Mouse (Mus musculus): ENCODE data around the gene Mllt6. TPM values are rescaled to one million over a fixed set of nuclear protein-coding genes. Genes with fewer than 3 reads are reported as not detected.
"Not testable (repeated sequence)": the region's sequence is repeated elsewhere in the genome, so short reads cannot be mapped to it uniquely, and the experiment has no call there.

Mllt6 gene
- total and polyA plus RNA-seq, 3 experiments = 37.9 to 72.5 (median 67.1) TPM

GRCm38 (mm10) chr11:97654210-97654609 is 9.0 kb upstream of the Mllt6 start:
- no peaks in the 10 kb centered on the region for H3K79me2 ChIP-seq (replicated peaks; ENCODE audit: control insufficient read depth, insufficient read depth, low read length)
- 84% methylated on average over 2 of the region's 2 CpGs for WGBS
- no peak for DNase-seq
- intact Hi-C loops (cut with DNase I) = no loop called here
- H3K4me1 ChIP-seq (ENCODE audit: control insufficient read depth, insufficient read depth, low read length) = 0 out of 2 replicates have a peak, but pooled peaks cover 2% of the 10 kb centered on the region
- H3K9ac ChIP-seq (ENCODE audit: low read depth, low read length) = no peak overlapping the region
- no peak overlapping the region for H3K27ac ChIP-seq
- no peak overlapping the region for H3K4me3 ChIP-seq
- H3K36me3 ChIP-seq (ENCODE audit: control insufficient read depth, insufficient read depth, low read length) = no peaks in the 10 kb centered on the region
- no peaks in the 10 kb centered on the region for H3K27me3 ChIP-seq (ENCODE audit: control insufficient read depth, insufficient read depth, low read length)
- TF ChIP-seq EP300 (IDR thresholded peaks at IDR 0.05; ENCODE audit: insufficient read depth, low read depth, low read length) = no peak
- no peak for TF ChIP-seq POLR2A (IDR thresholded peaks at IDR 0.05; ENCODE audit: insufficient read depth, low read depth, low read length)
- TF ChIP-seq CTCF (IDR thresholded peaks at IDR 0.05) = no peak

- 85% methylated on average over 14 of the region's 14 CpGs for WGBS
- TF ChIP-seq EP300 (IDR thresholded peaks at IDR 0.05; ENCODE audit: insufficient read depth, low read depth, low read length) (no peak), CTCF (IDR thresholded peaks at IDR 0.05) (no peak), POLR2A (IDR thresholded peaks at IDR 0.05; ENCODE audit: insufficient read depth, low read depth, low read length) (no peak)
- Histone ChIP-seq H3K9ac (ENCODE audit: low read depth, low read length) (no peak overlapping the region), H3K27ac (no peak overlapping the region), H3K79me2 (replicated peaks; ENCODE audit: control insufficient read depth, insufficient read depth, low read length) (no peaks in the 10 kb centered on the region), H3K27me3 (ENCODE audit: control insufficient read depth, insufficient read depth, low read length) (no peaks in the 10 kb centered on the region), H3K4me1 (ENCODE audit: control insufficient read depth, insufficient read depth, low read length) (peaks cover 7% of the 10 kb centered on the region), H3K4me3 (no peak overlapping the region), H3K36me3 (ENCODE audit: control insufficient read depth, insufficient read depth, low read length) (no peaks in the 10 kb centered on the region)
- DNase-seq = no peak
- intact Hi-C loops (cut with DNase I) = no loop called here
Observed at GRCm38 (mm10) chr11:97656269-97656971, 6.8 kb upstream of the Mllt6 start.

GRCm38 (mm10) chr11:97657184-97657945 is 5.8 kb upstream of the Mllt6 start:
- H3K36me3 ChIP-seq (ENCODE audit: control insufficient read depth, insufficient read depth, low read length) = no peaks in the 10 kb centered on the region
- H3K4me3 ChIP-seq = no peak overlapping the region
- no peaks in the 10 kb centered on the region for H3K79me2 ChIP-seq (replicated peaks; ENCODE audit: control insufficient read depth, insufficient read depth, low read length)
- H3K27ac ChIP-seq = no peak overlapping the region
- no peak for DNase-seq
- 49% methylated on average over 5 of the region's 6 CpGs for WGBS
- peaks cover 10% of the 10 kb centered on the region for H3K4me1 ChIP-seq (ENCODE audit: control insufficient read depth, insufficient read depth, low read length)
- TF ChIP-seq POLR2A (IDR thresholded peaks at IDR 0.05; ENCODE audit: insufficient read depth, low read depth, low read length) = no peak
- TF ChIP-seq CTCF (IDR thresholded peaks at IDR 0.05) = no peak
- no peak for TF ChIP-seq EP300 (IDR thresholded peaks at IDR 0.05; ENCODE audit: insufficient read depth, low read depth, low read length)
- intact Hi-C loops (cut with DNase I) = no loop called here
- H3K27me3 ChIP-seq (ENCODE audit: control insufficient read depth, insufficient read depth, low read length) = no peaks in the 10 kb centered on the region
- H3K9ac ChIP-seq (ENCODE audit: low read depth, low read length) = no peak overlapping the region

- not testable (repeated sequence) for H3K4me3 ChIP-seq
Observed at GRCm38 (mm10) chr11:97657967-97658366, 5.2 kb upstream of the Mllt6 start.

GRCm38 (mm10) chr11:97658751-97659266 is 4.4 kb upstream of the Mllt6 start:
- Histone ChIP-seq H3K27ac (no peak overlapping the region; the same call in 1 of the 2 replicates), H3K9ac (ENCODE audit: low read depth, low read length) (peak overlapping the region; percentile 98; the same call in 1 of the 2 replicates), H3K4me1 (ENCODE audit: control insufficient read depth, insufficient read depth, low read length) (peaks cover 10% of the 10 kb centered on the region), H3K79me2 (replicated peaks; ENCODE audit: control insufficient read depth, insufficient read depth, low read length) (no peaks in the 10 kb centered on the region), H3K4me3 (peak overlapping the region; percentile 74; the same call in 1 of the 2 replicates), H3K36me3 (ENCODE audit: control insufficient read depth, insufficient read depth, low read length) (no peaks in the 10 kb centered on the region), H3K27me3 (ENCODE audit: control insufficient read depth, insufficient read depth, low read length) (no peaks in the 10 kb centered on the region)
- intact Hi-C loops (cut with DNase I) = no loop called here
- TF ChIP-seq CTCF (IDR thresholded peaks at IDR 0.05) (no peak), POLR2A (IDR thresholded peaks at IDR 0.05; ENCODE audit: insufficient read depth, low read depth, low read length) (no peak), EP300 (IDR thresholded peaks at IDR 0.05; ENCODE audit: insufficient read depth, low read depth, low read length) (no peak)
- WGBS = 50% methylated on average over 11 of the region's 11 CpGs
- DNase-seq = no peak

More at GRCm38 (mm10) chr11:97657967-97658366, 5.2 kb upstream of the Mllt6 start:
- DNase-seq; H3K9ac ChIP-seq (ENCODE audit: low read depth, low read length); H3K36me3 ChIP-seq (ENCODE audit: control insufficient read depth, insufficient read depth, low read length); intact Hi-C loops (cut with DNase I); H3K79me2 ChIP-seq (replicated peaks; ENCODE audit: control insufficient read depth, insufficient read depth, low read length); H3K27ac ChIP-seq; H3K27me3 ChIP-seq (ENCODE audit: control insufficient read depth, insufficient read depth, low read length); H3K4me1 ChIP-seq (ENCODE audit: control insufficient read depth, insufficient read depth, low read length): not testable (repeated sequence)
- WGBS = 95% methylated on average over 6 of the region's 6 CpGs
